Mouse (Mus musculus) embryonic facial prominence, embryonic 11.5 days (tissue): ENCODE measurements at regions not wholly inside any gene's neighbourhood (a gene's known extent, or its start where the extent isn't known, plus 50 kb on each side); places are given as distances from the start of the nearest gene placed in this dataset.
"Not testable (repeated sequence)": the region's sequence is repeated elsewhere in the genome, so short reads cannot be mapped to it uniquely, and the experiment has no call there.

ENCODE experiments used
- ATAC-seq: fragments of 200-750 bp; cut with Nextera tagmentation; replicated peaks from 2 replicates; pipeline ENCODE4 v1.8.0; 2017; ENCODE audit warnings: low read depth; ENCODE audit not compliant: insufficient number of reproducible peaks, low FRiP score, low TSS enrichment
- DNase-seq: peaks from one replicate; pipeline ENCODE4 v3.0.0-alpha.2; 2015; ENCODE audit warnings: low spot score
- H3K27ac ChIP-seq: fragments of 300-500 bp; sonication (generic); replicated peaks from 2 replicates; pipeline ENCODE4 v1.5.1; 2014; ENCODE audit warnings: mild to moderate bottlenecking, low read depth, low read length, control low read depth
- H3K27me3 ChIP-seq: fragments of 300-500 bp; sonication (generic); 2 replicates; pipeline ENCODE4 v1.6.1; 2014; ENCODE audit warnings: mild to moderate bottlenecking, low read length, moderate library complexity, mixed read lengths; ENCODE audit not compliant: control insufficient read depth, insufficient read depth
- H3K36me3 ChIP-seq: fragments of 300-500 bp; sonication (generic); replicated peaks from 2 replicates; pipeline ENCODE4 v1.6.1; 2014; ENCODE audit warnings: low read depth, mild to moderate bottlenecking, low read length, moderate library complexity, mixed read lengths; ENCODE audit not compliant: control insufficient read depth, insufficient read depth
- H3K4me1 ChIP-seq: fragments of 300-500 bp; sonication (generic); 2 replicates; pipeline ENCODE4 v1.6.1; 2014; ENCODE audit warnings: low read length, mixed read lengths; ENCODE audit not compliant: control insufficient read depth, insufficient read depth
- H3K4me2 ChIP-seq: fragments of 300-500 bp; sonication (generic); 2 replicates; pipeline ENCODE4 v1.6.1; 2014; ENCODE audit warnings: low read depth, mild to moderate bottlenecking, control low read depth, low read length, moderate library complexity
- H3K4me3 ChIP-seq: fragments of 300-500 bp; sonication (generic); 2 replicates; pipeline ENCODE4 v1.5.1; 2014; ENCODE audit warnings: low read depth, low read length, control low read depth
- H3K9ac ChIP-seq: fragments of 300-500 bp; sonication (generic); replicated peaks from 2 replicates; pipeline ENCODE4 v1.6.1; 2014; ENCODE audit warnings: mild to moderate bottlenecking, control low read depth, low read length
- H3K9me3 ChIP-seq: fragments of 300-500 bp; sonication (generic); replicated peaks from 2 replicates; pipeline ENCODE4 v1.6.1; 2016; ENCODE audit warnings: mild to moderate bottlenecking, low read length, inconsistent platforms, mixed read lengths; ENCODE audit not compliant: control insufficient read depth
- WGBS: fragments of 180-500 bp; shearing (Covaris S2); extraction: QIAGEN DNeasy Blood & Tissue Kit; methylation state at CpG from one replicate; pipeline ENCODE4 v1.1.7; 2014; 5-methylcytosine and 5-hydroxymethylcytosine counted together

- not testable (repeated sequence) for H3K27me3 ChIP-seq, H3K9ac ChIP-seq, H3K4me2 ChIP-seq, H3K36me3 ChIP-seq, ATAC-seq, H3K4me1 ChIP-seq, H3K4me3 ChIP-seq, H3K9me3 ChIP-seq, DNase-seq, H3K27ac ChIP-seq
- WGBS = 94% methylated on average over 3 of the region's 3 CpGs
Observed at GRCm38 (mm10) chr17:62111703-62112102, 769.4 kb downstream of the Efna5 start.

- H3K4me3 ChIP-seq = no peak overlapping the region
- no peak for ATAC-seq
- H3K36me3 ChIP-seq = no peaks in the 10 kb centered on the region
- H3K27ac ChIP-seq = no peak overlapping the region
- H3K9ac ChIP-seq = no peak overlapping the region
- no peaks in the 10 kb centered on the region for H3K9me3 ChIP-seq
- no peaks in the 10 kb centered on the region for H3K4me1 ChIP-seq
- H3K4me2 ChIP-seq = no peak overlapping the region
- no peaks in the 10 kb centered on the region for H3K27me3 ChIP-seq
- DNase-seq = no peak
Observed at GRCm38 (mm10) chr17:62109052-62109451, 772.1 kb downstream of the Efna5 start.

- 73% methylated on average over 4 of the region's 4 CpGs for WGBS
- Histone ChIP-seq H3K9ac (no peak overlapping the region), H3K27ac (no peak overlapping the region), H3K27me3 (no peaks in the 10 kb centered on the region), H3K4me2 (no peak overlapping the region), H3K4me1 (no peaks in the 10 kb centered on the region), H3K4me3 (no peak overlapping the region), H3K36me3 (no peaks in the 10 kb centered on the region), H3K9me3 (no peaks in the 10 kb centered on the region)
- DNase-seq = no peak
- ATAC-seq = no peak
Observed at GRCm38 (mm10) chr17:62083281-62083680, 797.8 kb downstream of the Efna5 start.

GRCm38 (mm10) chr17:62077604-62078003 lies 803.5 kb downstream of the Efna5 start:
- WGBS = 81% methylated on average over 7 of the region's 7 CpGs
- H3K4me2 ChIP-seq = no peak overlapping the region

DNA sequence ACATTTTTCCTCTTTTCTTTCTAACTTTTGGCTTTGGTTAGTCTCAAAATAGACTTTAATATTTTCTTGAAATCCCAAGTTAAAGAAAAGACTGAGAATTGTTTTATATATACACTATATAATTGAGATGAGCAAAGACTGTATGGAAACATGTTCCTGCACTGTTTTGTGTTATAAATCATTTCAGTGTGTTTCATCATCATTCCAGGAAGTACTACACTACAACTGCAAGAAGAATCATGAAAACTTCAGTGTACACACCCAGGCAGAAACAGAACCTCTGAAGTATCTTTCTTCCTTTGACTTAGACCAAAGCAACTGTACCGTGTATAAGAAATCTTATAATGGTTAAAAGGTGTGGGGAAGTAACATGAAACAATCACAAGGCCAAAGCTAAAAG lies 816.2 kb downstream of the Efna5 start:
- H3K9ac ChIP-seq = no peak overlapping the region
- H3K9me3 ChIP-seq = no peaks in the 10 kb centered on the region
- ATAC-seq (no peak), DNase-seq (no peak)
- H3K4me3 ChIP-seq = no peak overlapping the region
- H3K27me3 ChIP-seq = no peaks in the 10 kb centered on the region
- H3K4me2 ChIP-seq = no peak overlapping the region
- no peaks in the 10 kb centered on the region for H3K36me3 ChIP-seq
- 51% methylated on average over 1 of the region's 1 CpGs for WGBS
- no peaks in the 10 kb centered on the region for H3K4me1 ChIP-seq
- no peak overlapping the region for H3K27ac ChIP-seq

More at GRCm38 (mm10) chr17:62077604-62078003, 803.5 kb downstream of the Efna5 start:
- no peaks in the 10 kb centered on the region for H3K9me3 ChIP-seq
- DNase-seq (no peak), ATAC-seq (no peak)
- H3K4me3 ChIP-seq = no peak overlapping the region
- no peak overlapping the region for H3K27ac ChIP-seq
- no peak overlapping the region for H3K9ac ChIP-seq
- H3K36me3 ChIP-seq = no peaks in the 10 kb centered on the region
- no peaks in the 10 kb centered on the region for H3K27me3 ChIP-seq
- H3K4me1 ChIP-seq = no peaks in the 10 kb centered on the region

GRCm38 (mm10) chr17:62058016-62058415 lies 823.1 kb downstream of the Efna5 start:
- Histone ChIP-seq H3K4me2 (no peak overlapping the region), H3K9me3 (no peaks in the 10 kb centered on the region), H3K4me1 (no peaks in the 10 kb centered on the region), H3K27ac (no peak overlapping the region), H3K4me3 (no peak overlapping the region), H3K27me3 (no peaks in the 10 kb centered on the region), H3K36me3 (no peaks in the 10 kb centered on the region), H3K9ac (no peak overlapping the region)
- DNase-seq (no peak), ATAC-seq (no peak)
- 49% methylated on average over 3 of the region's 3 CpGs for WGBS

DNA sequence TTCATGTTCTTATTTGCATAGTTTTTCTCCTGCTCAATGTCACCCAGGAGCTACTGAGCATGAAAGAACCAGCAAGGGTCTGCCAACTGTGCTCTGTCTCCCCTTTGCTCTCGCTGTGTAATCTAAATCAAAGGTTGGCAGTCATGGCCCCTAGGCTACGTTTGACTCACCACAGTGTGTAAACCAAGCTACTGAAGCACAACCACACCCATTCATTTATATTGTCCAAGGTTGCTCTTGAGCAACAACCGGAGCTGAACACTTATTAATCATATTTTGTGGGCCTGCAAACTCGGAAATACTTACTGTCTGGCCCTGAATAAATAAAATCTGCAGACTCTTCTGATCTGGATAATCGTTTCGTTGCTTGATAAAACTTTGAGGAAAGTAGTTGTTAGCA lies 826.3 kb downstream of the Efna5 start:
- H3K9ac ChIP-seq = no peak overlapping the region
- H3K36me3 ChIP-seq = no peaks in the 10 kb centered on the region
- no peak overlapping the region for H3K4me3 ChIP-seq
- H3K27me3 ChIP-seq = no peaks in the 10 kb centered on the region
- WGBS = 72% methylated on average over 6 of the region's 6 CpGs
- no peaks in the 10 kb centered on the region for H3K9me3 ChIP-seq
- DNase-seq = no peak
- H3K27ac ChIP-seq = no peak overlapping the region
- ATAC-seq = no peak
- no peaks in the 10 kb centered on the region for H3K4me1 ChIP-seq
- no peak overlapping the region for H3K4me2 ChIP-seq

GRCm38 (mm10) chr17:62048989-62049388 lies 832.1 kb downstream of the Efna5 start:
- Histone ChIP-seq H3K4me2 (no peak overlapping the region), H3K4me3 (no peak overlapping the region), H3K27ac (no peak overlapping the region), H3K9me3 (no peaks in the 10 kb centered on the region), H3K4me1 (no peaks in the 10 kb centered on the region), H3K36me3 (no peaks in the 10 kb centered on the region), H3K27me3 (no peaks in the 10 kb centered on the region), H3K9ac (no peak overlapping the region)
- ATAC-seq (no peak), DNase-seq (no peak)
- 79% methylated on average over 3 of the region's 3 CpGs for WGBS
